Mouse (Mus musculus) brain, embryonic 18.5 days (tissue): ENCODE data around the gene Utp6.

Source experiments
- DNase-seq: peaks from one replicate; pipeline ENCODE4 v3.0.0-alpha.2; 2012; ENCODE audit warnings: low read depth, low spot score

Utp6 gene

GRCm38 (mm10) chr11:79962877-79963183, 640 bp upstream of the Utp6 start:
- DNase-seq, result no peak

GRCm38 (mm10) chr11:79961346-79962124, 655 bp downstream of the Utp6 start:
- no peak for DNase-seq

- DNase-seq, result no peak
Observed at GRCm38 (mm10) chr11:79947265-79947664, 14.9 kb downstream of the Utp6 start.

GRCm38 (mm10) chr11:79943601-79944000, 18.6 kb downstream of the Utp6 start:
- DNase-seq, result no peak

GRCm38 (mm10) chr11:79943136-79943535, 19.1 kb downstream of the Utp6 start:
- DNase-seq, result no peak

- DNase-seq, result no peak
Observed at GRCm38 (mm10) chr11:79935766-79936165, 26.4 kb downstream of the Utp6 start.

- DNase-seq, result no peak
Observed at GRCm38 (mm10) chr11:79922766-79923165, 39.4 kb downstream of the Utp6 start.

- no peak for DNase-seq
Observed at GRCm38 (mm10) chr11:79922157-79922556, 40.0 kb downstream of the Utp6 start.

- no peak for DNase-seq
Observed at GRCm38 (mm10) chr11:79920505-79921025, 41.6 kb downstream of the Utp6 start.

- DNase-seq, result peak; percentile 71
Observed at GRCm38 (mm10) chr11:79919685-79920504, 42.3 kb downstream of the Utp6 start.

GRCm38 (mm10) chr11:79915696-79916349, 46.4 kb downstream of the Utp6 start:
- no peak for DNase-seq

- DNase-seq, result peak; percentile 18
Observed at GRCm38 (mm10) chr11:79908600-79909483, 53.3 kb downstream of the Utp6 start.

- DNase-seq, result no peak
Observed at GRCm38 (mm10) chr11:79906920-79907319, 55.3 kb downstream of the Utp6 start.

- no peak for DNase-seq
Observed at GRCm38 (mm10) chr11:79902881-79903481, 59.2 kb downstream of the Utp6 start.

GRCm38 (mm10) chr11:79901146-79901545, 61.0 kb downstream of the Utp6 start:
- no peak for DNase-seq

- DNase-seq, result no peak
Observed at GRCm38 (mm10) chr11:79892259-79892658, 69.9 kb downstream of the Utp6 start.

- no peak for DNase-seq
Observed at GRCm38 (mm10) chr11:79890822-79891221, 71.4 kb downstream of the Utp6 start.

- DNase-seq, result no peak
Observed at GRCm38 (mm10) chr11:79886961-79887360, 75.2 kb downstream of the Utp6 start.

GRCm38 (mm10) chr11:79886395-79886794, 75.8 kb downstream of the Utp6 start:
- no peak for DNase-seq

- DNase-seq, result no peak
Observed at GRCm38 (mm10) chr11:79885713-79886393, 76.3 kb downstream of the Utp6 start.
